20 mouse cellular contexts compared by ENCODE assay signal in the genomic region with DNA sequence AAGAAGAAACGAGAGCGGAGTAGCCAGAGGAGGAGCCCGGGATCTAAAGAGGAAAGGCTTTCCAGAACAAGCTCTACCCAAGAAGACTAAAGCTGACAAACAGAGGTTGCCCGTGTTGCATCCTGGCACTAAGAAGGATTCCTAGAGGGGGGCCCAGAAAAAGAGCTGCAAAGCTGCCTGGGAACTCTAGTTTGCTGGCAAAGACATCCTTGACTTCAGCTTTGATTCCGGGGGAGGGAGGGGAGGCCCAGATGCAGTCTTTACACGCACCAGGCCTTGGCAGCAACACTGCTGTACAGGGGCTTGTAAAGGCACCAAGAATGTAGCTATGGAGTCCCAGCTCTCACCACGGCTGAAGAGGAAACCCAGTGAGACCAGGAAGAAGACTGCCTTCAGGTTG. TPM values are rescaled to one million over a fixed set of nuclear protein-coding genes. Genes with fewer than 3 reads are reported as not detected.
A peak's percentile ranks its signal among the peaks of the same experiment; 100 is the strongest.
DNase-seq lines count a peak whose midpoint lies in the region; ATAC-seq and TF ChIP-seq lines count a peak whose summit lies in the region.
"Had no signal": no experiment of that assay in that cellular context is flagged by ENCODE, and none has a peak within 500 bp of the region (broad histone marks: within the 10 kb centered on the region; RNA-seq: fewer than 3 reads in every experiment).

No protein-coding gene starts in this region.

- H3K4me3 ChIP-seq in layer of hippocampus, adult 2 months: no peak overlapping the region
- H3K4me3 ChIP-seq in limb, embryonic 15.5 days: no peak overlapping the region
- H3K4me3 ChIP-seq: embryonic facial prominence, embryonic 10.5 days; heart, adult 2 months had no signal

- peak; percentile 85 for DNase-seq in heart, adult 11 months
- DNase-seq in heart, postnatal 36 days: no peak
- no peak for DNase-seq in layer of hippocampus, adult 2 months (ENCODE audit: low spot score in 2 of 2)
- no peak for DNase-seq in layer of hippocampus, adult 11-12 months (ENCODE audit: low spot score)
- peak; percentile 5 for DNase-seq in right cerebral cortex, adult 18-20 months
- no peak for DNase-seq in right cerebral cortex, postnatal 36 days (ENCODE audit: low spot score in 2 of 2)
- no peak for DNase-seq in spleen, postnatal 14 days (ENCODE audit: low spot score in 2 of 2)
- DNase-seq: adrenal gland, adult 2 months; gastrocnemius, postnatal 14 days; heart, adult 2 months; kidney, adult 11 months; layer of hippocampus, adult 9-11 months; lung, adult 18-20 months; lung, postnatal 14 days; midbrain, embryonic 14.5 days; spleen, adult 18-20 months; thymus, adult 18-20 months had no signal

- no peak overlapping the region for H3K4me2 ChIP-seq in limb, embryonic 15.5 days
- H3K4me2 ChIP-seq: liver, embryonic 11.5 days had no signal

- 66% methylated on average over 7 of the region's 7 CpGs for WGBS in limb, embryonic 15.5 days

- H3K9ac ChIP-seq in limb, embryonic 15.5 days: no peak overlapping the region

- no peaks in the 10 kb centered on the region for H3K27me3 ChIP-seq in limb, embryonic 15.5 days

- ATAC-seq in limb, embryonic 15.5 days (ENCODE audit: insufficient number of reproducible peaks, low FRiP score, low TSS enrichment, low read depth): no peak

- H3K36me3 ChIP-seq in limb, embryonic 15.5 days: peaks cover 5% of the 10 kb centered on the region; the same call in 1 of the 2 replicates

- H3K9me3 ChIP-seq in limb, embryonic 15.5 days: no peaks in the 10 kb centered on the region
- H3K9me3 ChIP-seq: embryonic facial prominence, embryonic 10.5 days had no signal

- intact Hi-C loops in heart, postnatal 36 days (cut with DNase I): no loop called here

- H3K4me1 ChIP-seq in limb, embryonic 15.5 days: peaks cover 5% of the 10 kb centered on the region; the same call in 1 of the 2 replicates
- H3K4me1 ChIP-seq: embryonic facial prominence, embryonic 10.5 days had no signal

- H3K27ac ChIP-seq in layer of hippocampus, adult 2 months: peak overlapping the region; percentile 28; the same call in 1 of the 2 replicates
- H3K27ac ChIP-seq in limb, embryonic 15.5 days: peak overlapping the region; percentile 13
- H3K27ac ChIP-seq: embryonic facial prominence, embryonic 10.5 days; heart, adult 2 months had no signal

- no peak for TF ChIP-seq CTCF in layer of hippocampus, adult 2 months (conservative IDR thresholded peaks at IDR 0.05)

RNA-seq across cellular contexts. Expression of a gene that starts 20.1 kb away (rescaled TPM):
- total RNA-seq in heart, postnatal 36 days (2021): 10 to 100 TPM; 25.1 to 26.5 TPM
- 10 to 100 TPM; 70.4 to 76.3 TPM for total RNA-seq in layer of hippocampus, adult 2 months (2021)
- polyA plus RNA-seq in limb, embryonic 15.5 days (2015; fragmentation: Nextera tagmentation; extraction: Ambion mirVana): 13.9 and 19.2 TPM in 2 replicates

Comparison
In these comparisons a context has a peak if more than half of its experiments do, and no peak if none do; other contexts are left out.
1. DNase-seq: peak in heart, adult 11 months (single experiment) and right cerebral cortex, adult 18-20 months (single experiment); none in heart, postnatal 36 days (0 of 2), layer of hippocampus, adult 2 months (0 of 2), layer of hippocampus, adult 11-12 months (single experiment), right cerebral cortex, postnatal 36 days (0 of 2) and spleen, postnatal 14 days (0 of 2).